Mouse (Mus musculus) thymus, postnatal 10 days (tissue): ENCODE data around the gene Synpo2.

ENCODE experiments used
- DNase-seq, 2 experiments: peaks; one replicate each; pipeline ENCODE4 v3.0.0; 2021; ENCODE audit warnings: low spot score in 2 of 2

Synpo2 gene

GRCm38 (mm10) chr3:123092913-123093639 is 142.9 kb downstream of the Synpo2 start:
- DNase-seq, result no peak

DNA sequence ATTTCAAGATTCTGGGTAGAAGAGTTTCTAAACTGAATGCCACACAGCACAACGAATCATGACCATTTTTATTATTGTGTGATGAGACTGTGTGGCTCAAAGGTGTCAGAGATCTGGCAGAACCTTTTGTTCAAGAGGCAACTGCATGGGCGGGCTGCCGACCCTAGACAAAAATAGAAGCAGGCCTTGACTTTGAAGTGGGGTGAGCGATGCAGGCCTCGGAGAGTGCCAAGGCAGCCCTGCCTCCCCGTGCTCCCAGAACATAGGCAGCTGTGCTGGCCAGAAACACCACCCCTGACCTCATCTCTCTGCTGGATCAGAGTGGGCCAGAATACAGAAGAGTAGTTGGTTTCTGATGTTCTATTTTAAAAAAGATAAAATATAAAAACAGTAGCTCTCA is 143.5 kb downstream of the Synpo2 start:
- no peak for DNase-seq

GRCm38 (mm10) chr3:123089297-123090020 is 146.5 kb downstream of the Synpo2 start:
- DNase-seq, result no peak

DNA sequence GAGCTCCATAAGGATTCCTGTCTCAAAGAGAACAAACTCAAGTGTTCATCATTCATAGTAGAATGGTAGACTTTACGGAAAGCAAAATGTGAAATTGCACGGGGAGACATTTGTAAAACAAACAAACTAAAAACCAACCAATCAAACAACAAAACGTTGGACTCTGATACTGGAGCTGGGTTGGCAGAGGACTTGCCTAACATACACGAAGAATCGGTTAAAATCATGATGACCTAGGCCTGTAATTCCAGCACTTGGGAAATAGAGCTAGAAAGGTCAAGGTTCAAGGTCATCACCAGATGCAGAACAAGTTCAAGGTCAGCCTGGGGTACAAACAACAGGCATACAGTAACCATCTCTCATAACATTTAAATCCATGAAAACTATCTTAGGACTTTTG is 147.7 kb downstream of the Synpo2 start:
- no peak for DNase-seq

GRCm38 (mm10) chr3:123085871-123086501 is 150.0 kb downstream of the Synpo2 start:
- no peak for DNase-seq

DNA sequence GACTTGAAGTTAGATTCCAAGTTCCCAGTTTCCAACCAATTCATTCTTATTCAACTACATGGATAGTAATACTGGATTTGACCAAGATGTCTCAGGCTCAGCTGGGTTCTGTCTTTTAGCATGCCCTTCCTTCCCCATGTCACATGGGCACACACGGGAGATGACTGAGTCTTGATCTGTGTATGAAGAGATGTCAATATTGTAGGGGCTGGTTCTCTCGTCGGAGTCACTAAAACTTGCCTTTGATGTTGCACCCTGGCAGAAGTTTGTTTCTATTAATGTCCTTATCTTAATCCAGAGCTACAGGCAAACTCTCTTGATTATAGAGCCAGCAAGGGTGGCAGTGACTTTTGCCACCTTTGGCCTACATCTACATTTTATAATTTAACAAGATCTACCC is 154.3 kb downstream of the Synpo2 start:
- DNase-seq, result no peak

GRCm38 (mm10) chr3:123080943-123081342 is 155.0 kb downstream of the Synpo2 start:
- DNase-seq, result no peak

- DNase-seq, result no peak
Measured at GRCm38 (mm10) chr3:123080017-123080725, 155.8 kb downstream of the Synpo2 start.

GRCm38 (mm10) chr3:123075759-123076158 is 160.2 kb downstream of the Synpo2 start:
- no peak for DNase-seq

- no peak for DNase-seq
Measured at GRCm38 (mm10) chr3:123075034-123075433, 160.9 kb downstream of the Synpo2 start.

- no peak for DNase-seq
Measured at GRCm38 (mm10) chr3:123073351-123073750, 162.6 kb downstream of the Synpo2 start.

DNA sequence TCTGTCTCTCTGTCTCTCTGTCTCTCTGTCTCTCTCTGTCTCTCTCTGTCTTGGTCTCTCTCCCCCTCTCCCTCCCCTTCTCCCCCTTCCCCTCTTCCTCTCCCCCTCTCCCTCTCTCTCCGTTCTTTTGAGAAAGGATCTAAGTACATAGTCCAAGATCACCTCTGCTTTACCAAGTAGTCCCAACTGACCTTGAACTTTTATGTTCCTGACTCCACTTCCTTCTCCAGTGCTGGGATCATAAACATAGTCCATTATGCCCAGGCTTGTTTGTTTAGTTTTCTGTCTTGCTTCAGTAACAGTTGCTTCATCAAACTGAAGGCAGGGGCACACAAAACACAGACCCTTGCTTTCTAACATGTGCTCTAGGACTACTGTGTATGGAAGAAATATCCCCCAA is 163.5 kb downstream of the Synpo2 start:
- DNase-seq, result no peak

DNA sequence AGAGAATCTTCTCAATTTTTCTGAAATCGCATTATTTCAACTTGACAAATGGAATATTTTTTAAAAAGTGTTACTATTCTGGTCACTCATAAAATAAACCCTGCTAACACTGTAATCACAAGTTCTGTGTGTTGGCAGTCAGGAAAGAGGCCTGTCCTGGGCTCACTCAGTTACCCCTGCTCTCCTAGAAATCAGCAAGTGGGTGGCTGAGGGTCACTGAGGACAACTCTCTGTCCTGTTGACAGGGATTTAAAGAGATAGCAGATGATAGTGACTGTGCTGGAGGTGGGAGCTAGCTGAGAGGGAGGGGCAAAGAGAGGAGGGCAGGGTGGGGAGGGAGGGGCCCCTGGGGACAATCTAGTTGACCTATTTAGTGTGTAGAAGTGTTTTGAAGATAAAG is 165.0 kb downstream of the Synpo2 start:
- DNase-seq, result no peak

DNA sequence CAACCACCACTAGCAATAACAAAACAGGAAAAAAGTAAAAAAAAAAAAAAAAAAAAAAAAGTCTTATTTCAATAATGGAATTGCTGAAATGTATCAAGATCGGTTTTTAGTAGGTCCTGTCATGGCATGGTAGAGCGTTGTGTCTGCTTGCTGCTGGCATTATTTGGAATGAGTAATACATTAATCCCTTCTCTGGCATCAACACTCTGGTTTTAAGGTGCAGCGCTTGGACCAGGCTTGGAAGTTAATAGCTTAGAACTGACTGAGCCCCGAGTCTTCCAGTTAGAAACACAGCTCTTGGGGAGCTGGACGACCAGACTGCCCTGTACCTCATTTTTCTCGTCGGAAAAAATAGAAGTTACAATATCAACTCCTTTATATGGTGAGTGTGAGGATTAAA is 169.1 kb downstream of the Synpo2 start:
- no peak for DNase-seq

DNA sequence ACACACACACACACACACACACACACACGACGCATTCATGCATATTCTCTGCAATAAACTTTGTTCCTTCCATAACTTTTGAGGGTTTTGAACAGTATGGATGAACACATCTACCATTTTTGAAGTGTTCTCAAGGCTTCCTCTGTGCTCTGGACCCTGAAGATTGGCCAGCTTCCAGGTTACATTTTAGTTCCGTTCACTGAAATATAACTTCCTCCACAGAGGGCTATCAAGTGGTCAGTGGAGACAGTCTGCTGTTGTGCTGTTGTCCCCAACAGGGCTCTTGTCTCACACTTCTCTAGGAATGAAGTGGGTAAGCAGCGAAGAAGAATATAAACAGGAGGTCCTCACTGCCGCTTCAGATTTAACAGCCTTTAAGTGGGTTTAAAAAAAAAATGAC is 170.5 kb downstream of the Synpo2 start:
- DNase-seq, result no peak

DNA sequence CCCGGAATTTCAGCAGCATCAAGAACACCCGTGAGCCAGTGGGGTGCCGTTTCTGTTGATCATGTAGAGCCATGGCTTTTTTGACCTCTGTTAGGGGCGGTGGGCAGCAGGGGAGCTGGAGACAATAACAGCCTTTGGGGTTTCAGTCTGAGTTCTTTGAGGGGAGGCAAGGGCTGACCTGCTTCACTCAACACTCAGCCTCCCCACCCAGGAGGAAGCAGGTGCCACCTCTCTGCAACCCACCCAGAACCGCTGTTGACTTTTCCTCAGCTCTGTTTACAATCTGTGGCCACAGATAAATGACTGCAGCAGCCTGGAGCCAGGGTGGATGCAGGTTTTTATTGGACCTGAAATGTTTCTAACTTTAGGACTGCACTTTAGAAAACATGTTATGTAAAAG is 171.8 kb downstream of the Synpo2 start:
- DNase-seq, result no peak

DNA sequence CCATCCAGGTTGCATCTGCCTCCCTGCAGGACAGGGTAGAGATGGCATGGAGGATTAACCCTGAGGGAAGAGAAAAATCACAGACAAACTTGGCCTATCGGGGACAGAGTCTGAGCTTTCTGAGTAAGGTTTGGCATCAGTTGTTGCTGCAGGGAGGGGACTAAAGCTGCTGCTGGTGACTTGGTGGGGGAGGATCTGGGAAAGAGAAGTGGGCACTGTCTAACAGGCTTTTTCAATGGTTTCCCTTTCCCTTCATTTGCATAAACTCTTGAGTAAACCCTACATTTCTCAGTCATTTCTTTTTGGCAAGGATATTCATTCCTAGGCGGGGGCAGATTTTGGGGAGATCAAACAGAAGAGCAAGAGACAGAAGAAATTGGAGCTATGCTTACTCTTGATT is 174.0 kb downstream of the Synpo2 start:
- DNase-seq, result no peak

DNA sequence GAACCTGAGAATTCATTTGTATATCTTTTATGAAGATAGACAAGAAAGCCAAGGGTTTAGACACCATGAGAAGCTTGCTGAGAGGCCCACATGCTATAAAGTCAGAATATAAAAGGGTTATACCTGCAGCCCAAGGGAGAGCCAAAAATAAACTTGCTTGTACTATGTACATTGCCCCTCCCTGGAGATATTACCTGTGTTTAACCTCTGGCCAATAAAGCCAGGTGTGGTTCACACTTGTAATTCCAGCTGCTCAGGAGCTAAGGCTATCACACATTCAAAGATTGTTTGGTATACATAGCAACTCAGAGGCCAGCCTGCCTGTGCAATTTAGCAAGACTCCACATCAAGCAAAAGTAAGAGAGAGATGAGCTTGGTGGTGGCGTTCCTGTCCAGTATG is 177.1 kb downstream of the Synpo2 start:
- no peak for DNase-seq

DNA sequence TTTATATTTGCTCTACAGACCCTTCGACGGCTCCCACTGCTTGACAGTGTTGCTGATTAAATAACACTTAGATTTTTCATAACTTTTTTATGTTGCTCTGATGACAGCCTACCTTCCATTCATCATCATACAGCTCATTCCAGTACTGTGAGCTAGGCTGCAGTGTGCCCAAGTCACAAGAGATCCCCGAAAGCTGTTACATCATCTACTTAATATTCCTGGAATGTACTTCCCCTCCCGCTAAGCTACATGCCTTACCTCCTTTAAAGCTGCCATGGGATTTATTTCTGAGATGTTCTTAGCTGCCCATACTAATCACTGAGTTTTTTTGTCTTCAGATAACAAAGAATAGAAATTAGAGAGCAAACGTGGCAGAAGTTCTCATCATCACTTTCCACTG is 181.8 kb downstream of the Synpo2 start:
- no peak for DNase-seq

GRCm38 (mm10) chr3:123053192-123053938 is 182.6 kb downstream of the Synpo2 start:
- DNase-seq, result no peak

DNA sequence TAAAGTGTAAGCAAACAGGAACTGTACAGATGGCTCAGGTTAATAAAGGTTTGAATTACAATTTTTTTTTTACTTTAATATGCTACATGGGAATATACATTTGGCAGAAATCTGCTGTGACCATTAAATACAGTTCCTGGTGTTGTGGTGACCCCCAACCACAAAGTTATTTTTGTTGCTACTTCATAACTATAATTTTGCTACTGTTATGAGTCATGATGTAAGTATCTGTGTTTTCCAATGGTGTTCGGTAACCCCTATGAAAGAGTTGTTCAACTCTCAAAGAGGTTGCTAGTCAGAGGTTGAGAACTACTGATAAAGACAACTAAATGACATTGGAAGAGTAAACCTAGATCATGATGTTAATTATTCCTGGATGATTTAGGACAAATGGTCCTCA is 193.6 kb downstream of the Synpo2 start:
- no peak for DNase-seq

DNA sequence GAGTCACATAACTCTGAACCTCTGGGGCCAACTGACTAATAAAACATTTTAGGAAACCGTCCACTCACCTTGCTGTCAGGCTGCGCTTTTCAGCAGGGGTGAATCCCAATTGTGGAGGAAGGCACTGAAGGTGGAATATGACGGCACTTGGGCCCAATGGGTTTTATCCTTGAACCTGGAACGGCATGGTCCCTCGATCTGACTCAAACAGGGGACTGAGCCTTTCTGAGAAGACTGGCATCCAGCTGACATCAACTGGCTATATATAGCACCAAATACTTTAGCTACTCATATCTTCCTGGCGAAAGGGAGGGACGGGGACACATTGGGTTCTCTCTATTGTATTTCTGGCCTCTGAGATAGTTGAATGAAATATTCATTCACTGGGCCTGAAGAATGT is 201.2 kb downstream of the Synpo2 start, which contains the start of gene Myoz2:
Gene Myoz2, minus strand, starts transcription at position 264 of the 400 bp plus-strand sequence.
- DNase-seq, result no peak
